Mouse (Mus musculus): Measurements from ENCODE around the gene Auts2. TPM values are rescaled to one million over a fixed set of nuclear protein-coding genes. Genes with fewer than 3 reads are reported as not detected.

Auts2 gene
- total and polyA plus RNA-seq, 3 experiments, result 16.9 to 35.7 (median 28.1) TPM

GRCm38 (mm10) chr5:131722791-131723190, 820.4 kb downstream of the Auts2 start:
- TF ChIP-seq POLR2A (IDR thresholded peaks at IDR 0.05; ENCODE audit: insufficient read depth, low read depth, low read length), result no peak
- TF ChIP-seq CTCF (IDR thresholded peaks at IDR 0.05), result no peak
- TF ChIP-seq EP300 (IDR thresholded peaks at IDR 0.05; ENCODE audit: insufficient read depth, low read depth, low read length), result no peak
- Histone ChIP-seq H3K36me3 (ENCODE audit: control insufficient read depth, insufficient read depth, low read length) (no peaks in the 10 kb centered on the region), H3K4me1 (ENCODE audit: control insufficient read depth, insufficient read depth, low read length) (no peaks in the 10 kb centered on the region), H3K27ac (no peak overlapping the region), H3K27me3 (ENCODE audit: control insufficient read depth, insufficient read depth, low read length) (no peaks in the 10 kb centered on the region), H3K4me3 (no peak overlapping the region), H3K9ac (ENCODE audit: low read depth, low read length) (no peak overlapping the region), H3K79me2 (replicated peaks; ENCODE audit: control insufficient read depth, insufficient read depth, low read length) (no peaks in the 10 kb centered on the region)
- intact Hi-C loops (cut with DNase I), result no loop called here
- WGBS, result 92% methylated on average over 6 of the region's 6 CpGs
- no peak for DNase-seq

GRCm38 (mm10) chr5:131722361-131722760, 820.8 kb downstream of the Auts2 start:
- no peak overlapping the region for H3K9ac ChIP-seq (ENCODE audit: low read depth, low read length)
- H3K4me3 ChIP-seq, result no peak overlapping the region
- H3K27ac ChIP-seq, result no peak overlapping the region
- TF ChIP-seq POLR2A (IDR thresholded peaks at IDR 0.05; ENCODE audit: insufficient read depth, low read depth, low read length) (no peak), CTCF (IDR thresholded peaks at IDR 0.05) (no peak), EP300 (IDR thresholded peaks at IDR 0.05; ENCODE audit: insufficient read depth, low read depth, low read length) (no peak)
- intact Hi-C loops (cut with DNase I), result no loop called here
- no peaks in the 10 kb centered on the region for H3K79me2 ChIP-seq (replicated peaks; ENCODE audit: control insufficient read depth, insufficient read depth, low read length)
- DNase-seq, result no peak
- 42% methylated on average over 4 of the region's 4 CpGs for WGBS
- no peaks in the 10 kb centered on the region for H3K36me3 ChIP-seq (ENCODE audit: control insufficient read depth, insufficient read depth, low read length)
- H3K27me3 ChIP-seq (ENCODE audit: control insufficient read depth, insufficient read depth, low read length), result no peaks in the 10 kb centered on the region
- H3K4me1 ChIP-seq (ENCODE audit: control insufficient read depth, insufficient read depth, low read length), result no peaks in the 10 kb centered on the region

- Histone ChIP-seq H3K27me3 (ENCODE audit: control insufficient read depth, insufficient read depth, low read length) (no peaks in the 10 kb centered on the region), H3K36me3 (ENCODE audit: control insufficient read depth, insufficient read depth, low read length) (no peaks in the 10 kb centered on the region), H3K27ac (no peak overlapping the region), H3K9ac (ENCODE audit: low read depth, low read length) (no peak overlapping the region), H3K4me1 (ENCODE audit: control insufficient read depth, insufficient read depth, low read length) (no peaks in the 10 kb centered on the region), H3K79me2 (replicated peaks; ENCODE audit: control insufficient read depth, insufficient read depth, low read length) (no peaks in the 10 kb centered on the region), H3K4me3 (no peak overlapping the region)
- DNase-seq, result no peak
- TF ChIP-seq CTCF (IDR thresholded peaks at IDR 0.05), result no peak
- no peak for TF ChIP-seq POLR2A (IDR thresholded peaks at IDR 0.05; ENCODE audit: insufficient read depth, low read depth, low read length)
- no peak for TF ChIP-seq EP300 (IDR thresholded peaks at IDR 0.05; ENCODE audit: insufficient read depth, low read depth, low read length)
- intact Hi-C loops (cut with DNase I), result no loop called here
- 85% methylated on average over 13 of the region's 13 CpGs for WGBS
These were observed 825.1 kb downstream of the Auts2 start for GRCm38 (mm10) chr5:131718013-131718412.

GRCm38 (mm10) chr5:131717359-131717965, 825.7 kb downstream of the Auts2 start:
- Histone ChIP-seq H3K36me3 (ENCODE audit: control insufficient read depth, insufficient read depth, low read length) (no peaks in the 10 kb centered on the region), H3K27ac (no peak overlapping the region), H3K27me3 (ENCODE audit: control insufficient read depth, insufficient read depth, low read length) (no peaks in the 10 kb centered on the region), H3K4me3 (no peak overlapping the region), H3K79me2 (replicated peaks; ENCODE audit: control insufficient read depth, insufficient read depth, low read length) (no peaks in the 10 kb centered on the region), H3K4me1 (ENCODE audit: control insufficient read depth, insufficient read depth, low read length) (no peaks in the 10 kb centered on the region), H3K9ac (ENCODE audit: low read depth, low read length) (no peak overlapping the region)
- intact Hi-C loops (cut with DNase I), result no loop called here
- WGBS, result 90% methylated on average over 19 of the region's 19 CpGs
- TF ChIP-seq POLR2A (IDR thresholded peaks at IDR 0.05; ENCODE audit: insufficient read depth, low read depth, low read length) (no peak), CTCF (IDR thresholded peaks at IDR 0.05) (no peak), EP300 (IDR thresholded peaks at IDR 0.05; ENCODE audit: insufficient read depth, low read depth, low read length) (no peak)
- DNase-seq, result no peak

- DNase-seq, result no peak
- H3K27me3 ChIP-seq (ENCODE audit: control insufficient read depth, insufficient read depth, low read length), result no peaks in the 10 kb centered on the region
- H3K79me2 ChIP-seq (replicated peaks; ENCODE audit: control insufficient read depth, insufficient read depth, low read length), result no peaks in the 10 kb centered on the region
- intact Hi-C loops (cut with DNase I), result no loop called here
- no peak overlapping the region for H3K27ac ChIP-seq
- no peaks in the 10 kb centered on the region for H3K4me1 ChIP-seq (ENCODE audit: control insufficient read depth, insufficient read depth, low read length)
- H3K36me3 ChIP-seq (ENCODE audit: control insufficient read depth, insufficient read depth, low read length), result no peaks in the 10 kb centered on the region
- TF ChIP-seq CTCF (IDR thresholded peaks at IDR 0.05) (no peak), EP300 (IDR thresholded peaks at IDR 0.05; ENCODE audit: insufficient read depth, low read depth, low read length) (no peak), POLR2A (IDR thresholded peaks at IDR 0.05; ENCODE audit: insufficient read depth, low read depth, low read length) (no peak)
- no peak overlapping the region for H3K9ac ChIP-seq (ENCODE audit: low read depth, low read length)
- H3K4me3 ChIP-seq, result no peak overlapping the region
- 55% methylated on average over 5 of the region's 5 CpGs for WGBS
These were observed 828.2 kb downstream of the Auts2 start for GRCm38 (mm10) chr5:131714979-131715378.

- no peaks in the 10 kb centered on the region for H3K27me3 ChIP-seq (ENCODE audit: control insufficient read depth, insufficient read depth, low read length)
- H3K4me1 ChIP-seq (ENCODE audit: control insufficient read depth, insufficient read depth, low read length), result no peaks in the 10 kb centered on the region
- 85% methylated on average over 2 of the region's 2 CpGs for WGBS
- intact Hi-C loops (cut with DNase I), result no loop called here
- H3K4me3 ChIP-seq, result no peak overlapping the region
- no peak for DNase-seq
- H3K79me2 ChIP-seq (replicated peaks; ENCODE audit: control insufficient read depth, insufficient read depth, low read length), result no peaks in the 10 kb centered on the region
- TF ChIP-seq EP300 (IDR thresholded peaks at IDR 0.05; ENCODE audit: insufficient read depth, low read depth, low read length) (no peak), CTCF (IDR thresholded peaks at IDR 0.05) (peak; percentile 34)
- H3K27ac ChIP-seq, result no peak overlapping the region
- H3K36me3 ChIP-seq (ENCODE audit: control insufficient read depth, insufficient read depth, low read length), result no peaks in the 10 kb centered on the region
- no peak overlapping the region for H3K9ac ChIP-seq (ENCODE audit: low read depth, low read length)
These were observed 830.7 kb downstream of the Auts2 start for GRCm38 (mm10) chr5:131712441-131712840.

All from heart, adult 2 months (tissue).